Mouse (Mus musculus): ENCODE results near the gene Prima1. TPM values are rescaled to one million over a fixed set of nuclear protein-coding genes. Genes with fewer than 3 reads are reported as not detected.
A peak's percentile ranks its signal among the peaks of the same experiment; 100 is the strongest.

Gene Prima1
- total RNA-seq (2012; rRNA removed): 0.63 and 0.85 TPM in 2 replicates

DNA sequence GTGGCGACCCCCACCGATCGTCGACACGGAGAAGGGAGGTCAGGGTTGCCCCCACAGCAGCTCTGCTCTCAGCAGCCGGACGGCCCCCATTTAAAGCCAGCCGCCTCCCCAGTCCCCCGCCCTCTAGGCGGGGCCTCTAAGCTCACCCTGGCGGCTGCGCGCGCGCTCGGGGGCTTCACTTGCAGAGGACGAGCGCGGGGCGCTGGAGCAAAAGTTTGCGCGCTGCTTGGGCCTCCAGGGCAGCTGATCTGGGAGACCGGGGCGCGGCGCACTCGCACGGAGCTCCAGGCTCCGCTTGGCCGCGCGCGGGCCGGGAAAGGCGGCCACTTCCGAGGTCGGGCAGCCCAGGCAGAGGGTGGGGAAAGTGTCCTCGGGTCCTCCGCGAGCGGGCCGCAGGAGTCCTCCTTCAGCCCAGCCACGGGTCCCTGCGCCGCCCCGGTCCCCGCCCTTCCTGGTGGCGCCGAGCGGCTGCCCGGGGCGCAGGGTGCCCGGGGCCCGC is at the start of gene Prima1:
Prima1 (minus strand) TSS at position 68 of the 499 bp plus-strand sequence.
- peak within 1 kb of the TSS; percentile 84 to 88 for H3K4me3 ChIP-seq (ENCODE audit: insufficient read depth in 1 of 2, low read depth in 1 of 2, low read length in 2 of 2, poor library complexity in 1 of 2, severe bottlenecking in 1 of 2)
- peak; percentile 65 for DNase-seq (ENCODE audit: low read depth, low spot score)
- peaks cover 0 to 2% of the 10 kb centered on the region in 2 experiments; a peak in 1 of 4 replicates for H3K4me1 ChIP-seq (ENCODE audit: control insufficient read depth in 2 of 2, insufficient read depth in 2 of 2, low read length in 2 of 2, poor library complexity in 1 of 2)
- no peaks in the 10 kb centered on the region for H3K9me3 ChIP-seq (ENCODE audit: control insufficient read depth, insufficient read depth, low read depth, low read length)
- in situ Hi-C loops (cut with MboI; ENCODE audit: low sequenced_read_pairs in 2 of 2, unreplicated experiment in 2 of 2): no loop called here
- H3K36me3 ChIP-seq (ENCODE audit: control insufficient read depth, insufficient read depth, low read length, poor library complexity, severe bottlenecking): no peaks in the 10 kb centered on the region
- no peak within 1 kb of the TSS for H3K27ac ChIP-seq (ENCODE audit: insufficient read depth, low read depth, low read length, poor library complexity, severe bottlenecking)
- H3K9ac ChIP-seq (ENCODE audit: insufficient read depth, low read depth, low read length, poor library complexity, severe bottlenecking): peak within 1 kb of the TSS; percentile 85
- TF ChIP-seq HCFC1 (IDR thresholded peaks at IDR 0.05; ENCODE audit: borderline replicate concordance, insufficient read depth, low read length) (0 out of 2 replicates have a peak, but pooled peaks have one; percentile 6), ZNF384 (IDR thresholded peaks at IDR 0.05; ENCODE audit: low read depth, low read length) (no peak)

DNA sequence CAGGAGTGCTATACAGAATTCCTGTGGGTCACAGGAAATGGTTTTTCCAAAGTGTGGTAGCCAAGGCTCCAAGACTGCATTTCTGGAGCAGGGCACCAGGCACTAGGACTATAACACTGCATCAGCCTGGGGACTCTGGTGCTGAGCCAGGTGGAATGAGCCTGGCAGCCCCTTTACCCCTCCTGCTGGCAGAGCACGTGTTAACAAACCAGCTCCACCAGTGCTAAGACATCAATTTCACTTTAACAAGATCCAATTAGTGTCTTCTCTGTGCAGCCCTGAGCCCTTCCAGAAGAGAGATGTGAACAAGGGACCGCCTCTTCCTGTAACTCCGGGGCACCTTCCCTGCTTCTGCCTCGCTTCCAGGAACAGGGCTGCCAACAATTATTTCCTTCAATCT is 45.3 kb upstream of the Prima1 start:
- Histone ChIP-seq H3K9ac (ENCODE audit: insufficient read depth, low read depth, low read length, poor library complexity, severe bottlenecking) (no peak overlapping the region), H3K9me3 (ENCODE audit: control insufficient read depth, insufficient read depth, low read depth, low read length) (no peaks in the 10 kb centered on the region), H3K27ac (ENCODE audit: insufficient read depth, low read depth, low read length, poor library complexity, severe bottlenecking) (no peak overlapping the region), H3K4me3 (ENCODE audit: insufficient read depth in 1 of 2, low read depth in 1 of 2, low read length in 2 of 2, poor library complexity in 1 of 2, severe bottlenecking in 1 of 2) (no peak overlapping the region), H3K4me1 (ENCODE audit: control insufficient read depth in 2 of 2, insufficient read depth in 2 of 2, low read length in 2 of 2, poor library complexity in 1 of 2) (no peaks in the 10 kb centered on the region), H3K36me3 (ENCODE audit: control insufficient read depth, insufficient read depth, low read length, poor library complexity, severe bottlenecking) (no peaks in the 10 kb centered on the region)
- no peak for TF ChIP-seq MAFK (IDR thresholded peaks at IDR 0.05; ENCODE audit: insufficient read depth, low read depth, low read length)
- no peak for TF ChIP-seq ZNF384 (IDR thresholded peaks at IDR 0.05; ENCODE audit: low read depth, low read length)
- no peak for TF ChIP-seq CHD2 (IDR thresholded peaks at IDR 0.05; ENCODE audit: low read depth, low read length)
- TF ChIP-seq HCFC1 (IDR thresholded peaks at IDR 0.05; ENCODE audit: borderline replicate concordance, insufficient read depth, low read length): no peak
- TF ChIP-seq ZC3H11A (IDR thresholded peaks at IDR 0.05; ENCODE audit: borderline replicate concordance, low read depth, low read length): no peak
- DNase-seq (ENCODE audit: low read depth, low spot score): no peak
- in situ Hi-C loops (cut with MboI; ENCODE audit: low sequenced_read_pairs in 2 of 2, unreplicated experiment in 2 of 2): no loop called here

DNA sequence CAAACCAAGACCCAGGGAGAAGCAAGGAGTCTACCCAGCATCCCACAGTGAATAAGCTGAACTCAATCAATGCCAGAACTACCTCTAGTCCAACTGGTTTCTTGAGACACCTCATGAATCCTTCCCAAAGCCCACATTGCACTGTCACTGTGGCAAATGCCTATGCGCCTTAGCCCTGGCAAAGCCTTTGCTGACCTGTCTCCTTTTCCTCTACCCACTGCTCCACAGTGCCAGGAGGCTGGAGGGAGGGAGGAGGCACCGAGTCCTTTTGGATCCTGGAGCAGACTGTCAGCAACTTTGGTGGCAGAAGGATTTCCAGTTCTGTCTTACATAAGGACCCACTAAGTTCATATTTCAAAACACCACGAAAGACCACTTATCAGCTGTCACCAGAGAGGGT is 41.5 kb upstream of the Prima1 start:
- no peak overlapping the region for H3K27ac ChIP-seq (ENCODE audit: insufficient read depth, low read depth, low read length, poor library complexity, severe bottlenecking)
- no peaks in the 10 kb centered on the region for H3K9me3 ChIP-seq (ENCODE audit: control insufficient read depth, insufficient read depth, low read depth, low read length)
- H3K4me1 ChIP-seq (ENCODE audit: control insufficient read depth in 2 of 2, insufficient read depth in 2 of 2, low read length in 2 of 2, poor library complexity in 1 of 2): no peaks in the 10 kb centered on the region
- no peak overlapping the region for H3K9ac ChIP-seq (ENCODE audit: insufficient read depth, low read depth, low read length, poor library complexity, severe bottlenecking)
- in situ Hi-C loops (cut with MboI; ENCODE audit: low sequenced_read_pairs in 2 of 2, unreplicated experiment in 2 of 2): no loop called here
- TF ChIP-seq HCFC1 (IDR thresholded peaks at IDR 0.05; ENCODE audit: borderline replicate concordance, insufficient read depth, low read length) (no peak), MAFK (IDR thresholded peaks at IDR 0.05; ENCODE audit: insufficient read depth, low read depth, low read length) (no peak), ZNF384 (IDR thresholded peaks at IDR 0.05; ENCODE audit: low read depth, low read length) (no peak), CHD2 (IDR thresholded peaks at IDR 0.05; ENCODE audit: low read depth, low read length) (no peak), ZC3H11A (IDR thresholded peaks at IDR 0.05; ENCODE audit: borderline replicate concordance, low read depth, low read length) (no peak)
- no peak overlapping the region for H3K4me3 ChIP-seq (ENCODE audit: insufficient read depth in 1 of 2, low read depth in 1 of 2, low read length in 2 of 2, poor library complexity in 1 of 2, severe bottlenecking in 1 of 2)
- DNase-seq (ENCODE audit: low read depth, low spot score): no peak
- no peaks in the 10 kb centered on the region for H3K36me3 ChIP-seq (ENCODE audit: control insufficient read depth, insufficient read depth, low read length, poor library complexity, severe bottlenecking)

DNA sequence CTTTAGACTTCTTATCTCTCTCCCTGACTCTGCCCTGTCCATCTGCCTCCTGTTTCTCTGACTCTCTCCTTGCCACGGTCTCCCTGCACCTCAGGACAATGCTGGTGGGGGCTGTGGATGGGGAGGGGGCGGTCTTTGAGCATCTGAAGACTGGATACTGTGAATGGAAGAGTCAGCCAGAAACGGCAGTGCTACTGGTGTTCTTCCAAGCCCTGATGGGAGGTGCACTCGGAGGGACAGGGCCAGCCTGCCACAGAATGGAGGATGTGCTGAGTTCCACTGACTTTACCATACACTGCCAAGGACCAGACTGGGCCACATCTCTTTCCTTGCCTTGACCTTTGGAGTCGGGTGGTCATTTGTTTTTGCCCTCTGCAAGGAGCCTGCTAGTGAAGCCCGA is 41.0 kb upstream of the Prima1 start:
- no peaks in the 10 kb centered on the region for H3K4me1 ChIP-seq (ENCODE audit: control insufficient read depth in 2 of 2, insufficient read depth in 2 of 2, low read length in 2 of 2, poor library complexity in 1 of 2)
- TF ChIP-seq CHD2 (IDR thresholded peaks at IDR 0.05; ENCODE audit: low read depth, low read length): no peak
- TF ChIP-seq MAFK (IDR thresholded peaks at IDR 0.05; ENCODE audit: insufficient read depth, low read depth, low read length): no peak
- no peak for TF ChIP-seq ZNF384 (IDR thresholded peaks at IDR 0.05; ENCODE audit: low read depth, low read length)
- no peak for TF ChIP-seq HCFC1 (IDR thresholded peaks at IDR 0.05; ENCODE audit: borderline replicate concordance, insufficient read depth, low read length)
- TF ChIP-seq ZC3H11A (IDR thresholded peaks at IDR 0.05; ENCODE audit: borderline replicate concordance, low read depth, low read length): no peak
- no peak for DNase-seq (ENCODE audit: low read depth, low spot score)
- H3K27ac ChIP-seq (ENCODE audit: insufficient read depth, low read depth, low read length, poor library complexity, severe bottlenecking): no peak overlapping the region
- no peaks in the 10 kb centered on the region for H3K9me3 ChIP-seq (ENCODE audit: control insufficient read depth, insufficient read depth, low read depth, low read length)
- H3K9ac ChIP-seq (ENCODE audit: insufficient read depth, low read depth, low read length, poor library complexity, severe bottlenecking): no peak overlapping the region
- in situ Hi-C loops (cut with MboI; ENCODE audit: low sequenced_read_pairs in 2 of 2, unreplicated experiment in 2 of 2): no loop called here
- no peak overlapping the region for H3K4me3 ChIP-seq (ENCODE audit: insufficient read depth in 1 of 2, low read depth in 1 of 2, low read length in 2 of 2, poor library complexity in 1 of 2, severe bottlenecking in 1 of 2)
- no peaks in the 10 kb centered on the region for H3K36me3 ChIP-seq (ENCODE audit: control insufficient read depth, insufficient read depth, low read length, poor library complexity, severe bottlenecking)

DNA sequence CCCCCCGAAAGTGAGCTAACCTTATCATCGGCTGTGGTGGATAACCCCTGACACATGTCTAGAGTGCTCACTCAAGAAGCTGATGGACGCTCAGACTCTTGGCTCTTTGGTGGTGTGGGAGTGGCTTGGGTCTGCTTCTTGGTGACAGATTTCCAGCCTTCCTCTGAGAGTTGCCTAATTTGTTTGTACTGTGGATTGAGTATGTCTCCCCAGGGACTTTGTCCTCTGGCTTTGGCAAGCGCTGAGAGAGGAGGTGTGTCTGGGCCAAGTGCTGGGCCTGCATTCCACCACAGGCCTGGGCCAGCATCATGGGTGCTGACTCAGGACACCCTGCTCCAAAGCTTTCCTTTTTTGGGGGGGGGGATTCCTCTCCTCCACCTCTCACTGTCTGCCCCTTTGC is 40.0 kb upstream of the Prima1 start:
- TF ChIP-seq ZC3H11A (IDR thresholded peaks at IDR 0.05; ENCODE audit: borderline replicate concordance, low read depth, low read length) (no peak), MAFK (IDR thresholded peaks at IDR 0.05; ENCODE audit: insufficient read depth, low read depth, low read length) (no peak), CHD2 (IDR thresholded peaks at IDR 0.05; ENCODE audit: low read depth, low read length) (no peak), HCFC1 (IDR thresholded peaks at IDR 0.05; ENCODE audit: borderline replicate concordance, insufficient read depth, low read length) (no peak), ZNF384 (IDR thresholded peaks at IDR 0.05; ENCODE audit: low read depth, low read length) (no peak)
- Histone ChIP-seq H3K27ac (ENCODE audit: insufficient read depth, low read depth, low read length, poor library complexity, severe bottlenecking) (no peak overlapping the region), H3K4me3 (ENCODE audit: insufficient read depth in 1 of 2, low read depth in 1 of 2, low read length in 2 of 2, poor library complexity in 1 of 2, severe bottlenecking in 1 of 2) (no peak overlapping the region), H3K9me3 (ENCODE audit: control insufficient read depth, insufficient read depth, low read depth, low read length) (no peaks in the 10 kb centered on the region), H3K36me3 (ENCODE audit: control insufficient read depth, insufficient read depth, low read length, poor library complexity, severe bottlenecking) (no peaks in the 10 kb centered on the region), H3K9ac (ENCODE audit: insufficient read depth, low read depth, low read length, poor library complexity, severe bottlenecking) (no peak overlapping the region), H3K4me1 (ENCODE audit: control insufficient read depth in 2 of 2, insufficient read depth in 2 of 2, low read length in 2 of 2, poor library complexity in 1 of 2) (no peaks in the 10 kb centered on the region)
- DNase-seq (ENCODE audit: low read depth, low spot score): no peak
- in situ Hi-C loops (cut with MboI; ENCODE audit: low sequenced_read_pairs in 2 of 2, unreplicated experiment in 2 of 2): no loop called here
